Mouse (Mus musculus) heart, postnatal 36 days (tissue): ENCODE measurements around the gene Smad1. TPM values are rescaled to one million over a fixed set of nuclear protein-coding genes. Genes with fewer than 3 reads are reported as not detected.
"Not testable (repeated sequence)": the region's sequence is repeated elsewhere in the genome, so short reads cannot be mapped to it uniquely, and the experiment has no call there.

Experiments used
- DNase-seq, 2 experiments: peaks; one replicate each; pipeline ENCODE4 v3.0.0; 2021 to 2022
- intact Hi-C: fragments of 180-260 bp; cut with DNase I; formaldehyde crosslinking; loops from one replicate; pipeline ENCODE4 v1.15.1; 2025
- total RNA-seq, 2 experiments: library from RNA; stranded (reverse); gene quantifications; 2 replicates each; pipeline ENCODE4 v1.2.3; 2021

Smad1 gene
- total RNA-seq: 10 to 100 TPM; 16.2 to 18.0 TPM

DNA sequence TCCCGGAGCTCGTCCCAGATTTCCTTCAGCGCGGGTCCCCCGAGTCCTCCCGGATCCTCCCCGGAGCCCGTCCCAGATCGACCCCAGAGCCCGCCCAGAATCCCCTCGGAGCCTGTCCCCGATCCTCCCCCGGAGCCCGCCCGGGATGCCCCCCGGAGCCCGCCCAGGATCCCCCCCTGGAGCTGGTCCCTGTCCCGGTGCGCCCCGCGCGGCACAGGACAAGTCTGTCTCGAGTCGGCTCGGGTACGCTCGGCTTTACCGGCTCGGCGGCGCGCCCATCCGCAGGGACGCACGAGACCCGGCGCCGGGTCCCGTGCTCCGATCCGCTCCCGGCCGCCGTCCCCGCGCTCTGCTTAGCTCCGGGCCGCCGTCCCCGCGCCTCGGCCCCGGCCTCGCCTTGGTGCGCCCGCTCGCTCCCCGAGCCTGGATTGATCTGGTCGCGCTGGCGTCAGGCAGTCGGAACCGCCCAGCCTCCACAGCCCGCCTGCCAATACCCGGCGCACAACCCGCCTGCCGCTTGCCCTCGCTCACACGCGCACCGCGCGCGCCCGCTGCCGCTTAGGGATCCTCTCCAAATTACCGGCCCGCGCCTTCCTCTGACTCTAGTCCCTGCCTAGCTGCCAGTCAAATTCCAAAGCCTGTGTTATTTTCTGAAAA is at the start of gene Smad1:
Smad1 (minus strand) TSS at position 525 of the 657 bp plus-strand sequence.
- intact Hi-C loops: loop anchor here (2.0 to 5.0 kb wide), 3 partner anchors 37 to 102 kb away; no protein-coding TSS in a partner anchor
- DNase-seq: peak; percentile 93 to 95

DNA sequence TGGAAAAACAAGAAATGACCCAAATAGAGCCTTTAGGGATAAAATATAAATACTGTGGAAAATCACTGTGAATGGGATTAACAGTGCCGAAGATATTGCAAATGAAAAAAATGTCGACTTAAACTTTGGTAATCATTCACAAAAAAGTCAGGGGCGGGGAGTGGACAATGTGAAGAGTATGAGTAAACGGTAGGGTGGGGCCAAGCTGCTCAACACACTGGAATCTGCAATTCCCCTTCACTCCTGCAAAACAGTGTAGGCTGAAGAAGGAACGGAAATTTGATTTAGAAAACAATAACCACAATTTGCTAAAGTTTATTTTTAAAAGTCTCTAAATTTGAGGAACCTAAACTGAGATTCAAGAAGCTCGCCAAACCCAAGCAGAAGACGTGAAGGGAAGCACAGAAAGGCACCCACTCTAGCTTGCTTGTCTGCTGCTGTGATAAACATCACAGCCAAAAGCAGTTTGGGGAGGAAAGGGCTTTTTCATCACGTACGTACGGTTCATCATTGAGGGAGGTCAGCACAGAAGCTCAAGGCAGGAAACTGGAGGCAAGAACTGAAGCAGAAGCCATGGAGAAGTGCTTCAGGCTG is 48.0 kb upstream of the Smad1 start:
- DNase-seq: no peak
- intact Hi-C loops: no loop called here

DNA sequence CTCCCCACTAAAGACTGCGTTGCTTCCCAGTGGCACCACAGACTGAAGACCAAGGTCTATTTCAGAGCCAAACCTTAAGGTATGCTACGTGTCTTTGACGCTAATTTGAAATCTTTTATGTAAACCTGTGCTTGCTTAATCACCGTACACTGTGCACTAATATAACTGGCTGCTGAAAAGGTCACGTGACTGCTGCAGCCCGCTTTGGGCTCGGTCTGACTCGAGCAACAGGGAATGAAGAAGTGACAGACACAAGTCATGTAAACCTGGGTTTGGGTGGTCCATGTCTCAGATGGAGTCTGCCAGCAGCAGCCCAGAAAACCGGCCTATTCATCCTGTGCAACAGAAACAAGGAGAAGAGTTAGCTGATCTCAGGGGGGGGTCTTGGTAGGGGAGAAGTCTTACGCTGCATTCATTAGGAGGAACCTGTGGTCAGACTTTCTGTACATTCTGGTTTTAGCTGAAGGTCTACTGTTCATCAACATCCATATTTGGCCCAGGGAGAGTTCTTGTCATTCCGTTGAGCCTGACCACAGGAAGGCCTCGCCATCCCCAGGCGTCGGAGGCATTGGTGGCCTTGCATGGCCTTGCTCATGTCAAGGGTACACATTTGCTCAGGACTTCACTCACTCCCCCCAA is 44.3 kb upstream of the Smad1 start:
- intact Hi-C loops: no loop called here
- DNase-seq: no peak

DNA sequence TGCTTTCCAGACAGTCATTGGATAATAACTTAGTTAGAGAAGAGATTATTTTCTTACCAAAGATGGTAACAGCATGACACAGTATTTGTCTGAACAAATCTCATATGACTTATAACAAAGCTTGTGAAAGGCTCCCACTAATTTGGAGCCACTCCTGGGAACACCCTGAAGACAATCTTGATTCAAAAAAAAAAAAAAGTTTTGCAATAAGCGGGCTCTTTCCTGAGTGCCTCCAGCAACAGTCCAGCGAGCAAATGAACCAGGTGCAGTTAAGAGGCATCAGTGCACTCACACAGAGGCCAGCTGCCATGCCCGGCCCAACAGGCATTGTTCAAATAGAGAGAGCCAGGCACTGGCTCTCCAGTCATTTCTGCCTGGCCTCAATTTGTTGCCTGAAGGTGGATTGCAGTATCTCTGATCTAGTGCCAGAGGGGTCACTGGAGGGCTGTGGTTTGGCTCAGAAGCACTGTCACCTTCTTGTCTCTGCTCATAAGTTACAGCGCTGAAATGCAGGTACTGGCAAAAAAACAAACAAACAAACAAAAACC is 34.7 kb upstream of the Smad1 start:
- no peak for DNase-seq
- intact Hi-C loops: no loop called here

DNA sequence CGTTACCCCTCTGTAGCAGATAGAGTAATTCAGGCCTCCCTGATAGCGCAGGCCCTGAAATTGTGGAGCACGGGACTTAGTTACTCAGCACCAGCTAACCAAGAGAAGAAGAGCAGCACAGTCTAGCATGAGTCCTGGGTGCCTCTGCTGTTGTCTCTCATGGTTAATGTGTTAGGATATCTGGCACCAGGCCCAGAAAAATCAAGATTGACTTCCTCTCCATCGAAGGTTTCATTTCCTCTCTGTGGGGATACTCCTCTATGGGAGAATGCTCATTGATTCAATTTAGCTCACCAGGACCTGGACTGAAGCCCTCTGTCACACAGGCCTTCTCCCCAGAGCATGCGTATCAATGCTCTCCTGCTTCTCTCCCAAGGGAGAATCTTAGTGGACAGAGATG is 15.6 kb upstream of the Smad1 start:
- intact Hi-C loops: no loop called here
- peak; percentile 17 to 29 for DNase-seq

DNA sequence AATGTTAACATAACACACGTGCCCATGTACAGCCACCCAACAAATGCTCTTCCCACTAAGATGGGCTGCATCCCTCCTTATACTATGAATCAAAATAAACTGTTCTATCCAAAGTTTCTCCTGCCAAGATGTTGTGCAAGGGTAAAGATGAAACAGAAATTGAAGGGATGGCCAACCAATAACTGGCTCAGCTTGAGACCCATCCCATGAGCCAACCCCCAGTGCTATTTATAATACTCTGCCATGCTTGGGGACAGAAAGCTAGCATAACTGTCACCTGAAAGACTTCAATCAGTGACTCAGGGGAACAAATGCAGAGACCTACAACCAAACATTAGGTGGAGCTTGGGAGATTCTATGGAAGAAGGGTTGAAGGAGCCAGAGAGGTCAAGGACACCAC is 11.2 kb upstream of the Smad1 start:
- no peak for DNase-seq
- intact Hi-C loops: no loop called here

DNA sequence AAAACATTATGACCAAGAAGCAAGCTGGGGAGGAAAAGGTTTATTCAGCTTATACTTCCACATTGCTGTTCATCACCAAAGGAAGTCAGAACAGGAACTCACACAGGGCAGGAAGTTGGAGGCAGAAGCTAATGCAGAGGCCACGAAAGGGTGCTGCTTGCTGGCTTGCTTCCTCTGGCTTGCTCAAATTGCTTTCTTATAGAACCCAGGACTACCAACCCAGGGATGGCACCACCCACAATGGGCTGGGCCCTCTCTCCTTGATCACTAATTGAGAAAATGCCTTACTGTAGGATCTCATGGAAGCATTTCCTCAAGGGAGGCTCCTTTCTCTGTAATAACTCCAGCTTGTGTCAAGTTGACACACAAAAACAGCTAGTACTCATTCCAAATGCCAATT is 8.0 kb upstream of the Smad1 start:
- intact Hi-C loops, DNase-seq: not testable (repeated sequence)

DNA sequence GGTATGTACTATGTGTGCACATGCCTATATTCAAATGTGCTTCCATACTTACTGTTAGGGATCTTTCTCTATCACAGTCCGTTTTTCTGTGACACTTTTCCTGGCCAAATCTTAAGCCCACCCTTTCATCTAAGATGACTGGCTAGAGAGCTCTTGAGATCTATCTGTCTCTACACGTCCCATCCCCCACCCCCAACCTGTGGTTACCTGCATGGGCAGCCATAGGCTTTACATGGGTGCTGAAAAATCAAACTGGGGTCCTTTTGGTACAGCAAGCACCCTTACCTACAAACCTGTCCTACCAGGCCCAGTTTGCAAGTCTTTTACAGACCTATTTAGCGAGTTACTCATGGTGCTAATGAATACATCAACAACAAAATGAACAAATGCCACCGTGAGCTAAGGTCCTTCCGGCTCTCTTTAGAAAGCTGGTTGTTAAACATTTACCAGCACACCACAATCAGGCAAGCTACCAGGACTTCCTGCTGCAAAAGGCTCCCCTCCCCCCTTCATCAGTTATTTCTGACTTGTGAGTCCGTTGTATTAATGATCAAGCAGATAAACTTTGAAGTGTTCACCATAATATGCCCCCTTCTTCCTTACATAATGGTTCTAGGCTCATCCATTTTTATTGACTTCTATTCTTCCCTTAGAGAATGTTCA is 5.7 kb upstream of the Smad1 start:
- DNase-seq: no peak
- intact Hi-C loops: loop anchor here (5.0 kb wide), 2 partner anchors 82 to 232 kb away; partner anchors contain the start of gene Otud4

DNA sequence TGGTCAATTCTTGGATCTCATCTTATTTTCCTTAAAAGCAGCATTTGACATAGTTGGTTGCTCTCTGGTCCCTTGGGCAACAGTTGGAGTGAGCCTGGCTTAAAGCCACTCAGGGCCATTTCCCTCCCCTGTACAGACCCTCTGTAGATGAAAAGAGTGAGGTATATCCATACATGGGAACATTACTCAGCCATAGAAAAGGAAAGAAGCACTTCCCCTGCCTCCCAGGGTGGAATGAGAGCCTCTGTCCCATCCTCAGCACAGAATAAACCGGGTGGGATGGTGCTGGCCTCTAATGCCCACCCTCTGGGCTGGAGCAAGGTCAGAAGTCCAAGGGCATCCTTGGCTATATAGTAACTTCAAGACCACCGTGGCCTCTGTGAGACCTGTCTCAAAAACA is 1.4 kb upstream of the Smad1 start:
- DNase-seq: no peak
- intact Hi-C loops: loop anchor here (5.0 kb wide), 2 partner anchors 87 to 237 kb away; partner anchors contain the start of gene Otud4

DNA sequence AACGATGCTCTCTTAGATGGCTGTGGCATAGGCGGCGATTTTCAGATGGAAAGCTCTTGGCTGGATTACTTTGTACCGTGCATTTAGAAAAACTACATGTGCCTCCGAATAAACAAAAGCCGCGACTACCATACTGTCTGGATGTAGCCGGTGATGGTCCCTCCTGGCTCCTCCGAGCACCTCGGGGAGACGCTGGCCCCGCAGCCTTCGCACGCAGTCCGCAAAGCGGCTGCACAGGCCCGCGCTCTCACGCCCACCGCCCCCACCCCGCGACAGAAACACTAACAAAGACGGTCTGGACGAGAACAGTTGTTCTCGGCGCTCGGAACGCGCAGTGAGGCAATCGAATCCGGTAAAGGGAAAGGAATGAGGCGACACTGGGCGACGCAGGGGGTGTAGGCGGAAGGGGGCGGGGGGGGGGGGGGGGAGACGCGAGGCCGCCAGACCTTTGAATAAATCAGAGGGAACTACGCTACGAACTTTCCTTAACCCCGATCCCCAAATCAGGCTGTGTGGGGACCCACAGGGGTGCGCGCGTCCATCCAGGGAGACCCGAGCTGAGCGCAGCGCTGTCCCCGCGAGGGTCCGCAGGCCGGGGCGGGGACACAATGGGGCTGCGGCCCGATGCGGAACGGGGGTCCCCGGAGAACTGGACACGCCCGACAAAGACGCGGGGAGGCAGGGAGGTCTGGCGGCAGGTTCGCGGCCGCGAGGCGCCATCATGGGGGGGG is 902 bp downstream of the Smad1 start:
- DNase-seq: peak; percentile 46 to 67
- intact Hi-C loops: loop anchor here (2.0 to 5.0 kb wide), 3 partner anchors 36 to 102 kb away; no protein-coding TSS in a partner anchor

DNA sequence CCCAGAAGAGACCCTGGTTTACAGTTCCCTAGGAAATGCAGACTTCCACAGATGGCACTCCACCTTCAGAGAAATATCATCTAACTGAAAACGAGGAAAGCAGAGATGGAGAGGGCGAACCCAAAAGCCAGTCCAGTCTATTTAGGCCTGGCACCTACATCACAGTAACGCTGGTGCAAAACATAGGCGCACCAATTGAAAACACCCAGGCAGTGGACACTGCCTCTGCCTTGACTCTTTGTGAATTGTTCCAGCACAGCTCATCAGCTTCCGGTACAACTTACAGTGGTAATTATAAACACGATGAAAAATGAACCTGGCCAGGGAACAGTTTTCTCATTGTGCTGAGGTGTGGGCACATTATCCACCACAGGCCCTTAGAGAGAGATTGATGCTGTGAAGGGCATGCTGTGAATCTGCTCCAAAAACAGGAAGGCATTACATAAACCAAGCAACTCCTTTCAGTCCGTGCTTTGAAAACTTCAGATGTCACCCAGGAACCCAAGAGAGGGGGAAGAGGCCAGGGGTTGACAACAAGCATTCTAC is 1.5 kb downstream of the Smad1 start:
- peak in 1 of 2 experiments; percentile 16 for DNase-seq
- intact Hi-C loops: loop anchor here (2.0 to 5.0 kb wide), 3 partner anchors 35 to 101 kb away; no protein-coding TSS in a partner anchor

DNA sequence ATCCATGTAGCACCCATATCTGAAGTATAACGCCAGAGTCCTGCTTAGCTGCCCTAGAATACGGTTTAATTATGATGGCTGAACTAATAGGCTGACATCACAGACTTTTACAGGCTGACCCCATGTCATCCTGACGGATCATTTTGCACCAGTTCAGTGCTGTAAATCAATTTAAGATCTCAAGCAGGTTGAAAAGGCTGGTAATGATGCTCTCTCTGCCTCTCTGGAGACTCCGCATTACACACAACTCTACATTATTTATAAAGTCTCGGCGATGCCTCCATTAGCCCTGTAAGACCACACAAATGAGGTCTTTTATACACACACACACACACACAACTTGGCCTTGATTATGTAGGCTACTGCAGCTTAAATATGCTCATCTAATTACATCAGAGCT is 2.4 kb downstream of the Smad1 start:
- intact Hi-C loops: loop anchor here (5.0 kb wide), 1 partner anchor 35 kb away; no protein-coding TSS in a partner anchor
- DNase-seq: no peak

DNA sequence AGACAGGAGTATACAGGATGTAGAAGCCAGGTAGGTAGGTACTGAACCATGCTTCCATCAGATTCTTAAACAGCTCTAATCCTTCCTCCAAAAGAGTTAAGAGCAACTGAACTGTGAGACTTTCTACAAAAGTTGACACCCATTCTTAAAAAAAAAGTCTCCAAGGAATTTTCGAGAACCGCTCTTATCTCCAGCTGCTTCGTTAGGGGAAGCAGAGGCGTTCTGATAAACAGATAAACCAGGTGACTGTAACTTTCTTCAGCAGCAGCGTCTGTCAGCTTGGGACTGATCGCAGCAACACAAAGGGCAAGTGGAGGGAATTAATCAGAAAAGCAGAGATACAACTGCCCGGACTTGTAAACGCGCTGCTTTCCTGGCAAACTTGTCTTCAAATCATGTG is 5.3 kb downstream of the Smad1 start:
- intact Hi-C loops: no loop called here
- no peak for DNase-seq

DNA sequence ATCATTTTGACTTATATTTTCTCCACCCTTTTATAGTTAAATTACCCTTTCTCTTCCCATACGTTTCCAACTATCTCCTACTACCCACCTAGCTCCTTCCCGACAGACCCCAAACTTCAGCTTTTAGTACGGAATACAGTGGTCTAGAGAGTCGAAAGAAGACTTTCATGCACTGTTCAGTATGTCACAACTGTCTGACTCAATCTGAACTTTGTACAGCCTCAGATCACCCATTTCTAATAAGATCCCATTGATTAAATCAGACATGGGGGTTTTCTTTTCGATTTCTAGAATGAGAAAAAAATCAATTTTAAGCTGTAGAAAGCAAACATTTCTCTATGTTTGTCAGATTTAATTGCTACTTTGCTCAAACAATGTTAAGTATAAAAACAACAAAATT is 6.1 kb downstream of the Smad1 start:
- intact Hi-C loops: no loop called here
- no peak for DNase-seq

DNA sequence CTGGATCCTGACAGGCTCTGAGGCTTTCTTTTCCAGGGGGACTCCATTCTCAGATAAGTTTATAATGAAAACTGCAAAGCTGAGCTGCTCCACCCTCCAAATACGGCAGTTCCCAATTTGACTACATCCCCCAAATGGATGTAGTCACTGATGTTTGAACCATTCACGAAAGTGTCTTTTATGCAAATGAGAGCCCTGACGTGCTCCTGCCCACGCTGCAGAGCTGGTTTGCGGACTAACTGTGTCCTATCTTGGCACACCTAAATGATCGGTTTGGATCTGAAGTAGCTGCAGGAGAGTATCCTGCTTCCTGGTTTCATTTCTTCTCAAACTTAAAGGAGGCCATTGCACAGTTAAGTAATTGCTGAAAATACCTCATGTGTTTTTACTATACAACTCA is 6.7 kb downstream of the Smad1 start:
- no peak for DNase-seq
- intact Hi-C loops: no loop called here

DNA sequence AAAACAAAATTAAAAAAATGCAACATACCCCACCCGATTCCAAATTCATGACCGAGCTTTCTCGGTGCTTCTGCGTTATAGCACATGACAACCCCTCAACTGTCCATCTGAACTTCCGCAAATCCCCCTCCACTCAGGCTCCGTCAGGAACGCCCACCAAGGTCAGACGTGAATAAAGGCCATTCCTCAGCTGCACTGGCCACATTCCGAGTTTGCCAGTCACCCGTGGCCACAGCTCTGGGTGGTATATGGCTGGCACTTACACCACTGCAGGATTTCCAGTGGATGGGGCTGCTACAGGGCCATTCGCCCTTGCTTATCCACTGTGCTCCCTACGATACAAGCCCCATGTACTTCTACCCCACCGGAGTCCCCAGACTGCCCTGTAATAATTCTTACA is 7.9 kb downstream of the Smad1 start:
- DNase-seq: no peak
- intact Hi-C loops: no loop called here

DNA sequence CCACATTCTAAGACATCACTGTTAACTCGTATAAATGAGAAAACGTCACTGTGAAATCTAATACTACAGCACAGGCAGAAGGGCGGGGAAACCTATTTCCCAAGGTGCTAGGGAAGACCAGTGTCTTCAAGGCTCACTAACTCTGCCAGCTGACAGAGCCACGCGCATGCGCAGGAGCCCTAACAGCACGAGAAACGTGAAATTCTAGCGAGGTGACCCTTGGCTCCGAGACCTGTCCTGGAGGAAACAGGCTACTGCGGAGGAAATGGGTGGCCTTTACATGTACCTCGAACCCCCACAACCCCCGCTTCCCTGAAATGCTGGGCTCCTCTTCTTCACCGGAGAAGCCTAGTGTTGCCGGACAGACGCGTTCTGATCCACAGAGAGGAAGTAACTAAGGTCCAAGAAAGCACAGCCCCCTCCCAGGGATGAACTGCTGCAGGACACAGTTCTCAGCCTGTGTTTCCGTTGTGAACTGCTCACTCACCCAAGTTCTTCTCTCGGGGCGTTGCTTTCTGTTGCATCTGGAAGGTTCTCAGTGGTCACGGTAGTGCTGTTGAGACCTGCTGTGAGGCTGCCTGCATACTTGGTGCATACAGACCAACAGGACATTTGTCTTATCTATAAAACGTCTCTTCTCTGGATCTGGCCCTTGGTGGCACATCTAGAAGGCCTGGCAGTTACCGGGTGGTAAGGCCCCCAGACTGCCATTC is 10.1 kb downstream of the Smad1 start:
- DNase-seq: peak; percentile 49 to 58
- intact Hi-C loops: loop anchor here (10.0 kb wide), 1 partner anchor 364 kb away; the partner anchor contains the start of gene Zfp827

DNA sequence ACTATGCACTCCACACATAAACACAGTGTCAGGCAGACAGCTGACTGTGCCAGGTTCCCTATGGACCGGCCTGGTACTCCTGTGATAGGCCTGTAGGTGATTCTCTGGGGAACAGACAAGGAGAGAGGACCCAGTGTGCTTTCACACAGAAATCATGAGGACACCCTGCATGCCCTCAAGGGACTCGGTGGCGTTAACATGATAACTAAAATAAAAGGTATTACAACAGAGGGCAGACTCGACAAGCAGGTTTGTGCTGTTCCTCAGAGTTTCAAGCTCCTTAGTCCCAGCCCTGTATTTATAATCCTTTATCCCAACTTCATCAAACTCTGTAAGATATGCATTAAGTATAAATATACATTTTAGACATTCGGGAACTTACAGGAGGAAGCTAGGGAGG is 12.5 kb downstream of the Smad1 start:
- intact Hi-C loops: loop anchor here (10.0 kb wide), 1 partner anchor 362 kb away; the partner anchor contains the start of gene Zfp827
- DNase-seq: no peak

DNA sequence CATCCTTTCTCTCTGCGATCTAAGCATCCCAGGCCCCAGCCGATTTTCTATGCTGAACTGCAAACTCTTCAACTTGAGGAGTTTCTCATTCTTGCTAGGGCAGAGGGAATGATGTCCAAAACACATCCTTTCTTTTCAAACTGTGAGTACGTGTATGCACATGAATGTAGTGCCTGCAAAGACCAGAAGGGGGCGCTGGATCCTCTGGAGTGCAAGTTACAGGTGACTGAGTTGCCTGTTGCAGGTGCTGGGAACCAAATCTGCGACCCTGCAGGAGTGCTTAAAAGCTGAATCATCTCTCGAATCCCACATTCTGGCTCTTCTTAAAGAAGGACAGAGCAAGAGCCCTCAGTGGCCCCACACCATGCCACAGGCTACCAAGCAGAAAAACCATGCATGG is 13.0 kb downstream of the Smad1 start:
- DNase-seq: no peak
- intact Hi-C loops: loop anchor here (10.0 kb wide), 1 partner anchor 362 kb away; the partner anchor contains the start of gene Zfp827
